Mouse (Mus musculus): ENCODE measurements around the gene Cd72.
"Not testable (repeated sequence)": the region's sequence is repeated elsewhere in the genome, so short reads cannot be mapped to it uniquely, and the experiment has no call there.

Gene Cd72

DNA sequence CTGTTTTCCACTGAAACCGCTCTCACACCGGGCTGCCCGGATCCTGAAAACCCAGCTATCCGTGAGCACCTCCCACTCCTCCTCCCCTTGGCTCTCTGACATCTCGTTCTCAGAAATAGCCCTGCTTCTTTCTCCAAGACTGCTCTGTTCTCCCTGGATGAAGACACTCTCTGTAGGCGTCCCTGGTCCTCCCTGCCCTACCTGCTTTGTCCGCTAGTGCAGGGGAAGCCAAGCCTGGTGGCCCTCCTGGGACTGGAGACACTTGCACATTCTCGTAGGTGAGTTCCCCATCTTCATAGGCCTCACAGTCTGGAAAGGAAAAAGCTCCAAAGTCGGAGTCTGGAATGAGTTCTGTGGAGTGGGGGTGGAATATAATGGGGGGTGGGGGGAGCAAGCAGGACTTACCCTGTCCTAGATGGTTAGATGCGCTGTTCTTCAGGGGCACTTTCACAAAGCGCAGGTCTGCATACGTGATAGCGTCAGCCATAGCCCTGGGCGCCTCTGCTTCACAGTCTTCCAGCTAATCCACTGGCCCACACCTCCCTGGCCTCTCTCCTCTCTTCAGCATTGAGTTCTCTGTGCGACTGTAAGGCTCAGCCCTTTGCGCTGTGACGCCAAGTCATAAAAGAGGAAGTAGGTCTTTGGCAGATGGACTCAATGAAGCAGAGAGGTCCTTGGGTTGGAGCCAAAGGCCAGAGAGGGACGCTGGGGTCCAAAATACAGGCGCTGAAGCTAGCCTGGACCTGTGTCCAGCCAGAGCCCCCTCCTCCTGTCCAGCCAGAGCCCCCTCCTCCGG lies at the start of gene Cd72:
Gene Cd72 (minus strand): TSS at position 588 of the 796 bp plus-strand sequence.
- DNase-seq = no peak

DNA sequence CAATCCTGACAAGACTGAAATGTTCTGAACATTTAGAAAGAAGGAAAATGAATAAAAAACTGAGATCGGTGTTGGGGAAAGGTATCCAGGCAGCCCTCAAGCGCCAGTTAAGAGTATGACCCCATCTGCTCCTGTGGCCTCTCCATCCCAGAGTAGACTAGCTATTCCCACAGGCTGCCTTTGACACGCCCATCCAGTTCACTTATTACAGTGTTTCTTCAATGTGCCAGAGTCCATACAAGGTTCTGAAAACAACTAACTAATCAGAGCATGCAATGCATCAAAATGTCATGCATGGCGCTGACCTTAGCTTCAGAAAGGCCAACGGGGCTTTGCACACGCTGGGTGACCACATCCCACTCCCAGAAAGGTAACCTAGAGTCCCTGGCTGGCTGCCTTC lies 49.1 kb upstream of the Cd72 start:
- DNase-seq = no peak

DNA sequence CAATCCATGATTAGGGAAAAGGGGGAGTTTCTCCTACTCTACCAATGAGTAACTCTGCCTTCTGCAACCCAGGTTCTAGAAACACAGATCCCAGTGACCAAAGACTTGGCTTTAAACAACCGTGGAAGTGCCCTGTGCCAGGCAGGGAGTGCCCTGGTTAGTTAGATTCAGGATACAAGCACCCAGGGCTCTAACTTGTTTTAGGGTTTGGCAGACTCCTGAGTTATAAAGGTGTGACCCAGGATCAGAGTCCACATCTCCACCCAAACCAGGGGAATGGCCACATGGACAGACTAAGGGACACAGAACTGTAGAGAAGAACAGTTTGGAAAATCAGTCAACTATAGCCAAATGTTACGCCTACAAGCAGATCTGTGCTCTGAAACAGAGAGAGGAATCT lies 48.6 kb upstream of the Cd72 start:
- no peak for DNase-seq

GRCm38 (mm10) chr4:43499407-43500333 lies 45.2 kb upstream of the Cd72 start, which contains the start of gene Arhgef39:
Arhgef39 (minus strand) TSS chr4:43499695.
- peak; percentile 79 for DNase-seq

DNA sequence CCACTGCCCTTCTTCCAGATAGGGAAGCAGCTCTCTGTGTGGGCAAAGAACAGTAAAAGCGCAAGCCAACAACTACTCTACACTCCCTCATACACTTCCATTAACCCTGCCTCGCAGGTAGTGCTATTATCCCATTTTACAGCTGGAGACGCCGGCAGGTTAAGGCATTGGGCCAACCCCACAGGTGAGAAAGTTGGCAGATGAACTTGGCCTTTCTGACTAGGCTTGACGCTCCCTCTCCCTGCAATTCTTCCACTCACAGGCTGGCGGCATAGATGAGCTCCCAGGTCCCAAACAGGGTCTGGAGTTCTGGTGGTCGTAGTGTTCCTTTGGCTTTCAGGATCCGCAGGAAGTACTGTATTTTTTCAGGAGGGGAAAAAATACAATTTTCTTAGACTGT lies 44.6 kb upstream of the Cd72 start:
- DNase-seq = no peak

DNA sequence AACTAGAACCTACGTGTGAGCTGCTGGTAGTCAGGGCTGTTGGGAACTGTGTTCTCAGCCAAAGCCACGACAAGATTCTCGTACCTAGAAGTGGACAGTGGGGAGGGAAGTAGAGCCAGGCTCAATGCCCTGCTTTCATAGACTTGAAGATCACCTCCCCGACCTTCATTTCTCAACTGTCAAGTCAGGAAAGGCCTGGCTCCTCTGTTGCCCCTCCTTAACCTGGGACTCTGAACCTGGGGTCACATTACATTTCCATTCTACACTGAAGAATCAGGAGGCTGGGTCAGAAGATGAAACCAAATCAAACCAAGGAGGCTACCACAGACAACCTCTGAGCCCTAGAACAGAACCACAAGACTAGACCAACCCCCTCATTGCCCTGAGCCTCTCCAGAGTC lies 43.5 kb upstream of the Cd72 start:
- no peak for DNase-seq

DNA sequence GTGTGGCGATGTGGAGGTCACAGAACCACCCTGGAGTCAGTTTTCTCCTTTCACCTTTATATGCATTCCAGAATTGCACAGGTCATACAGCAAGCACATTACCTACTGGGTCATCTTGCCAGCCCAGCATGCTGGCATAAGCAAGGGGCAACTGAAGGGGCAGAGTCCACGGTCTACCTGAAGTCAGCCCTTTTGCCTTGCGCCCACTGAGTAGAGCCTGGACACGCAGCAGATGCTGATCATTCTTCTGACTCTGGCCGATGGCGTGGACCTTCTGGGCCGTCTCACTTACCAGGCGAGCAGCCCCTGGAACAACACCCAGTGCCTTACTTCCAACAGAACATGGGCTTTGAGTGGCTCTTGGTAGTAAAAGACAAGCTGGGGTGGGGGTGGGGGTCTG lies 43.0 kb upstream of the Cd72 start:
- DNase-seq = no peak

GRCm38 (mm10) chr4:43496587-43496986 lies 42.2 kb upstream of the Cd72 start:
- DNase-seq = no peak

DNA sequence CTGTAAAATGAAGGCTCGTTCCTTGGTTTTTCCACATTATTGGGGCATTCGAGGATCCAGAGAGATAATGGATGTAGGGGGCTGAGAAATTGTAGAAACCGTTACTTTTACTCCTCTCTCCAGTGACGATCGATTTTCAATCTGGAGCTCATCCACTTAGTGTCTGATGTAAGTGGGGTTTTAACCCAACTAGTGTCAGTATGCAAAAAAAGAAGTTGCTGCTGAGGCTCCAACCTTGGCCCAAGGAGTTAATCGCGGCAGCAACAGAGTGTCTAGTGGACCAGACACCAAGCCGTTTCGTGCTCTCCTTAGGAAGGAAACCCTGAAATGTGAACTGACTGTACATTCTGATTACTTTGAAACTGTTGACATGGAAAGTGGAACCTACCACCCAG lies 39.4 kb upstream of the Cd72 start:
- DNase-seq = no peak

GRCm38 (mm10) chr4:43493186-43493845 lies 38.9 kb upstream of the Cd72 start:
- peak; percentile 97 for DNase-seq

DNA sequence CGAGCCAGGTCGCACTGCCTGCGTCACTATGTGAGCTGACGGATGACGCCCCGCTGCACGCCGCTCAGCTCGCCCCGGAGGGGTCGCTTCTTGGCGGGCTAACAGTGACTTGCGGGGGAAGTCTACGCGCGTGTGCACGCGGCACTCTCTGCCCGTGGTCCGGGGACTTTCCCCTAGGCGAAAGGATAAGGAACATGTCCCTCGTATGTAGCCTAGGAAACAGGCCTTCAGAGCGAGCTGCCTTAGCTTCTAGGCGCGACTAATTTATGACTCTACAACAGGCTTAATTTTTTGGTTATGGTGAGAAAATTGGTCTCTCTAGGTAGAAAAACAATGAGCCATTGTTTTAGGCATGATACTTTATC lies 38.4 kb upstream of the Cd72 start, which contains the start of gene Ccdc107:
Gene Ccdc107 (plus strand): TSS at position 80 of the 365 bp plus-strand sequence.
- DNase-seq = peak; percentile 86

GRCm38 (mm10) chr4:43492101-43492820 lies 37.8 kb upstream of the Cd72 start:
- no peak for DNase-seq

GRCm38 (mm10) chr4:43490801-43491200 lies 36.4 kb upstream of the Cd72 start:
- DNase-seq = no peak

DNA sequence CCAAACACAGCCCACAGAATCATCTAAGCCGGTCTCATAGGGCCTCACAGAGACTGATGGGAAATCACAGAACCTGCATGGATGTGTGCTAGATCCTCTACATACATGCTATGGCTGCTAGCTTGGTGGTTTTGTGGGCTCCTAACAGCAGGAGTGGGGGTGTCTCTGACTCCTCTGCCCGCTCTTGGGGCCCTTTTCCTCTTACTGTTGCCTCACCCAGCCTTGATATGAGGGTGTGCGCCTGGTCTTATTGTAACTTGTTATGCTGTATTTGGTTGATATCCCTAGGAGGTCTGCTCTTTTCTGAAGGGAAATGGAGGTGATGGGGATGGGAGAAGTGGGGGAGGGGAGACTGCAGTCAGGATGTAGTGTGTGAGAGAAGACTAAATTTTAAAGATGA lies 35.2 kb upstream of the Cd72 start:
- DNase-seq = no peak

GRCm38 (mm10) chr4:43485666-43486065 lies 31.2 kb upstream of the Cd72 start:
- not testable (repeated sequence) for DNase-seq

- DNase-seq = no peak
Observed at GRCm38 (mm10) chr4:43483535-43484091, 29.2 kb upstream of the Cd72 start, which contains the start of gene Sit1. Sit1 (minus strand) TSS chr4:43483734.

DNA sequence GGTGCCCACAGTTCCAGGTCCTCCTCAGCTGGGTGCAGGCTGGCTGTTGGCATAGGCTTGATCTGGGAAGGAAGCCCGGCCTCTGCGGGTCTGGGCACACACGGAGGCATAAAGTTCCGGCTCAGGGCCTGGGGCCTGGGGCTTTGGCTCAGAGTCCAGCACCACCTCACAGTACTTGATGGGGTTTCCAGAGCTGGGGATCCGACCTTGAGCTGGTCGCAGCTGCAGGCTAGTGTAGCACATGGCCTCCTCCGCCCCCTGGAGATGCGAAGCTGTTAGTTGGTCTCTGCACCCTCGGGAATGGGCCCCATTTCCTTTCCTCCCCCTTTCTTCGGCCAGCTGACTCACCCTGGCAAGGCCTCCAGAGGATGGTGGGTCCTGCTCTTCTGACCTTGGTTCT lies 28.2 kb upstream of the Cd72 start:
- DNase-seq = no peak

DNA sequence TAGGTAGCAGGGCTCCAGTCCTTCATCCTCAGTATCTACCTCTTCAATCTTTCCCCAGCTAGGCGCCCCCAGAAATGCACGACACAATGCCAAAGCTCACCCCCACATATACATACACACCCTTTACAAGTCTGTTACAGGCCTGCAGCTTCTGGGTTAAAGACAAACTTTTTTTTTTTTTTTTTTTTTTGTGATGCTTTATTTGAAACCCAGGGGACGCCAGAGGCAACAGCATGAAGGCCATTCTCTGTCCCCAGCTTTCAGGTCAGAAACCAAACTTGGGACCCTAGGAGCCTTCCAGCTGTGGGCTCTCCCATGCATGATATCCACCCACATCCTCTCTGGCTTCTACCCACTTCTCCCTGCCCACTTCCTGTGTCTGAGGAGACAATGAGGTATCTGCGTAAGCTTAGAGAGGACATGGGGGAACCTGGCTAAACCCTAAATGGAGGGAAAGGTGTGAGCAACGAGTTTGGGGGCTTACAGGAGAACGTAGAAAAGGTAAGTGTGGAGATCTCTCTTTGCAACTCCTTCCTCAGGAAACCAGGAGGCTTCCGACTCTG lies 27.5 kb upstream of the Cd72 start:
- DNase-seq = no peak

GRCm38 (mm10) chr4:43480985-43481384 lies 26.6 kb upstream of the Cd72 start:
- no peak for DNase-seq

DNA sequence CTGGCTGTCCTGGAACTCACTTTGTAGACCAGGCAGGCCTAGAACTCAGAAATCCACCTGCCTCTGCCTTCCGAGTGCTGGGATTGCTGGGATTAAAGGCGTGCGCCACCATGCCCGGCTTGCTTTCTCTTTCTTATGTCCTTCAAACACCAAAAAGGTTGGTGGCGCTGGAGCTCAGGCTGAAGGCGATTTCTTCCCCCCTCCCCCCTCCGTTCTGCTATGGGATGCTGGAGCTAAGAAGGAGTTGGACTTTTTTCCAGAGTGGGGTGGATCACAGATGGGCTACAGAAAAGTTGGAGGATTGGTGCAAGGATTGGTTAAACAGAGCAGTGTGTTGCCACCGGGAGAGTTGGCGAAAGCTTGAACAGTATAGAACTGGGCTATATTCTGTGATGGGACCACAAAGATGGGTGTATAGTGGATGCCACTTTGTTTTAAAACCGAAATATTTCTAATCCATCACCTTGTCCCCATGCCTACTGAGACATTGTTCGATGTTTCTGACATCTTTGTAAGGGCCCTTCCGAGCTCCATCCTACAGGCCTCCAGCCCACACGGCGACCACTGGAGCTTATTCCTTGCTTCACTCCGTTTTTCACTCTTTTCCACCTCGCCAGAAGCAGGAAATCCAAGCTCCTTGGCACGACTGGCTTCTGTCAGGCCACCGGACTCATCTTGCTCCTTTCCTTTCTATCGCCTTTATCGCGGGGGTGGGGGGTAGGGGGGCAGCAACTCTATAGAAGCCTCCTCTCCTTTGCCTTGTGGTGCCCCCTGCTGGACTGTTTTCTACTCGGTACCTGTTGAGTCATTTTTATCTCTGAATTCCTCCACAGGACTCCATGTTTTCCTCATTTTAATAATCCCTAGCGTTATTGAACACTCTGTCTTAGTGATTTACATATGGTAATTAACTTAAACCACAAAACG lies 24.7 kb upstream of the Cd72 start:
- DNase-seq = peak; percentile 81

- no peak for DNase-seq
Observed at GRCm38 (mm10) chr4:43478534-43478858, 24.1 kb upstream of the Cd72 start.

All from right cerebral cortex, postnatal 14 days (tissue).